Mouse (Mus musculus) kidney, postnatal 0 days (tissue): ENCODE results near the gene Fah. TPM values are rescaled to one million over a fixed set of nuclear protein-coding genes. Genes with fewer than 3 reads are reported as not detected.

Source experiments
- ATAC-seq: fragments of 200-750 bp; cut with Nextera tagmentation; replicated peaks from 2 replicates; pipeline ENCODE4 v1.8.0; 2017; ENCODE audit warnings: low read depth, moderate number of reproducible peaks, moderate TSS enrichment, moderate library complexity; ENCODE audit not compliant: low FRiP score
- DNase-seq: peaks from one replicate; pipeline ENCODE4 v3.0.0-alpha.2; 2016; ENCODE audit warnings: low spot score
- H3K27ac ChIP-seq: fragments of 300-500 bp; sonication (generic); 2 replicates; pipeline ENCODE4 v1.5.1; 2014; ENCODE audit warnings: mild to moderate bottlenecking
- H3K27me3 ChIP-seq: fragments of 300-500 bp; sonication (generic); 2 replicates; pipeline ENCODE4 v1.6.1; 2014; ENCODE audit warnings: low read length, mixed read lengths; ENCODE audit not compliant: insufficient read depth
- H3K36me3 ChIP-seq: fragments of 300-500 bp; sonication (generic); 2 replicates; pipeline ENCODE4 v1.6.1; 2014; ENCODE audit warnings: low read length, mixed read lengths; ENCODE audit not compliant: insufficient read depth
- H3K4me1 ChIP-seq: fragments of 300-500 bp; sonication (generic); replicated peaks from 2 replicates; pipeline ENCODE4 v1.6.1; 2014; ENCODE audit warnings: antibody characterized with exemption, low read length, mixed read lengths; ENCODE audit not compliant: insufficient read depth
- H3K4me2 ChIP-seq: fragments of 300-500 bp; sonication (generic); 2 replicates; pipeline ENCODE4 v1.6.1; 2014; ENCODE audit warnings: mild to moderate bottlenecking, low read length, moderate library complexity, mixed read lengths
- H3K4me3 ChIP-seq: fragments of 300-500 bp; sonication (generic); replicated peaks from 2 replicates; pipeline ENCODE4 v1.5.1; 2014; ENCODE audit warnings: low read depth, low read length
- H3K9ac ChIP-seq: fragments of 300-500 bp; sonication (generic); 2 replicates; pipeline ENCODE4 v1.6.1; 2014; ENCODE audit warnings: low read depth, low read length
- H3K9me3 ChIP-seq: fragments of 300-500 bp; sonication (generic); replicated peaks from 2 replicates; pipeline ENCODE4 v1.6.1; 2016; ENCODE audit warnings: low read length, inconsistent platforms, mixed read lengths
- CTCF ChIP-seq: IDR thresholded peaks from 2 replicates; pipeline ENCODE4 v1.5.1; 2016; ENCODE audit warnings: antibody characterized with exemption, low read depth, mild to moderate bottlenecking, moderate library complexity
- WGBS: fragments of 180-500 bp; shearing (Covaris S2); extraction: QIAGEN DNeasy Blood & Tissue Kit; methylation state at CpG from one replicate; pipeline ENCODE4 v1.1.7; 2014; 5-methylcytosine and 5-hydroxymethylcytosine counted together
- polyA plus RNA-seq: library from polyadenylated mRNA; unstranded; fragments of >200 nt; fragmentation: Nextera tagmentation; extraction: Ambion mirVana; gene quantifications from 2 replicates; pipeline ENCODE4 v1.2.1, GENCODE M21; 2015

Gene Fah
- polyA plus RNA-seq, 1 experiment from 2014 or later: 61.0 TPM

- Histone ChIP-seq H3K9ac (no peak overlapping the region), H3K4me1 (no peaks in the 10 kb centered on the region; the same call in 1 of the 2 replicates), H3K9me3 (no peaks in the 10 kb centered on the region), H3K4me2 (no peak overlapping the region), H3K36me3 (no peaks in the 10 kb centered on the region), H3K27ac (no peak overlapping the region), H3K4me3 (no peak overlapping the region), H3K27me3 (no peaks in the 10 kb centered on the region)
- peak; percentile 18; the same call in 1 of the 2 replicates for TF ChIP-seq CTCF
- WGBS: 22% methylated on average over 4 of the region's 4 CpGs
- DNase-seq: peak; percentile 72
- peak; percentile 73 for ATAC-seq
These were observed 59.9 kb downstream of the Fah start for GRCm38 (mm10) chr7:84546667-84547066.

DNA sequence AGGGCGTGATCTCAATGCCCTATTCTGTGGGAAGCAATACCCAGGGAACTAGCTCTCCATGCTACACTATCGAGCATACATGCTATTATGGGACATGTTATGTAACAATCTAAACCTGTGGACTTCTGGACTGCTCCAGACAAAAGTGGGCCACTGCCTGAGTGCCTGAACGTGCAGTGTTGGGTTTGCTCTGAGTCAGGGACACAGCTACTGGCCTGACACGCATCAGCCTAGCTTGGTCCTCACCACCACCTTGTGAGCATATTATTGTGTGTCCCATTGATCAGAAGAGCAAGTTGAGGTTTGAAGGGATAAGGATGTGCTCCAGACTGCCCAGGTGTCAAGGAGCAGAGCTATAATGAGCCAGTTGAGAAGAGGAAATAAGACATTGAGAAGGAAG lies 61.6 kb downstream of the Fah start:
- Histone ChIP-seq H3K36me3 (no peaks in the 10 kb centered on the region), H3K4me3 (no peak overlapping the region), H3K27me3 (no peaks in the 10 kb centered on the region), H3K9me3 (no peaks in the 10 kb centered on the region), H3K9ac (no peak overlapping the region), H3K27ac (no peak overlapping the region), H3K4me2 (no peak overlapping the region), H3K4me1 (no peaks in the 10 kb centered on the region; the same call in 1 of the 2 replicates)
- no peak for DNase-seq
- ATAC-seq: no peak
- WGBS: 90% methylated on average over 4 of the region's 4 CpGs
- no peak for TF ChIP-seq CTCF

Other genes with a start within 250 kb of the Fah start
- gene Arnt2, start 196.5 kb downstream of the Fah start, polyA plus RNA-seq: 8.3 and 8.4 TPM in 2 replicates
- gene Gm2115, start 77.8 kb downstream of the Fah start, polyA plus RNA-seq: 0.62 and 0.91 TPM in 2 replicates
- gene Zfand6, start 83.2 kb upstream of the Fah start, polyA plus RNA-seq: 185 and 198 TPM in 2 replicates
- gene Olfr291, start 246.8 kb upstream of the Fah start, polyA plus RNA-seq: not detected in 2 replicates